Mouse (Mus musculus) neutrophil, adult 65 days (primary cell): ENCODE data around the gene Sag. TPM values are rescaled to one million over a fixed set of nuclear protein-coding genes. Genes with fewer than 3 reads are reported as not detected.

ENCODE experiments used
- total RNA-seq: library from RNA; stranded (reverse); gene quantifications from 2 replicates; pipeline ENCODE4 v1.2.4, GENCODE M21; 2023

Sag gene
- 2.4 and 2.6 TPM in 2 replicates for total RNA-seq

GRCm38 (mm10) chr1:87803576-87803975, at the start of gene Sag:
Sag (plus strand) TSS chr1:87803680.

GRCm38 (mm10) chr1:87755641-87756470, 47.6 kb upstream of the Sag start, which contains the start of gene Atg16l1:
Atg16l1 (plus strand) TSS chr1:87755870.

GRCm38 (mm10) chr1:87852892-87853600, 49.6 kb downstream of the Sag start, which contains the start of gene Dgkd:
Dgkd (plus strand) TSS chr1:87853287.

Other genes with a start within 250 kb of the Sag start
- gene Ngef, start 229.8 kb upstream of the Sag start, total RNA-seq, result not detected in 2 replicates
- 389 and 575 TPM in 2 replicates for gene Inpp5d, start 183.4 kb upstream of the Sag start, total RNA-seq
- 58.6 and 91.9 TPM in 2 replicates for gene Atg16l1, start 47.8 kb upstream of the Sag start, total RNA-seq
- gene Dgkd, start 49.6 kb downstream of the Sag start, total RNA-seq, result 147 and 203 TPM in 2 replicates
- gene Usp40, start 204.9 kb downstream of the Sag start, total RNA-seq, result 3.2 and 3.9 TPM in 2 replicates